Mouse (Mus musculus) gastrocnemius, postnatal 10 days (tissue): ENCODE measurements around the gene Rela. TPM values are rescaled to one million over a fixed set of nuclear protein-coding genes. Genes with fewer than 3 reads are reported as not detected.
"Not testable (repeated sequence)": the region's sequence is repeated elsewhere in the genome, so short reads cannot be mapped to it uniquely, and the experiment has no call there.

Experiments
- DNase-seq: peaks from one replicate; pipeline ENCODE4 v3.0.0; 2021; ENCODE audit warnings: mixed read lengths
- total RNA-seq, 2 experiments: library from RNA; stranded (reverse); gene quantifications; 2 replicates each; pipeline ENCODE4 v1.2.3; 2021

The Rela gene
- total RNA-seq, 2 experiments from 2014 or later = 20.0 to 28.8 TPM

DNA sequence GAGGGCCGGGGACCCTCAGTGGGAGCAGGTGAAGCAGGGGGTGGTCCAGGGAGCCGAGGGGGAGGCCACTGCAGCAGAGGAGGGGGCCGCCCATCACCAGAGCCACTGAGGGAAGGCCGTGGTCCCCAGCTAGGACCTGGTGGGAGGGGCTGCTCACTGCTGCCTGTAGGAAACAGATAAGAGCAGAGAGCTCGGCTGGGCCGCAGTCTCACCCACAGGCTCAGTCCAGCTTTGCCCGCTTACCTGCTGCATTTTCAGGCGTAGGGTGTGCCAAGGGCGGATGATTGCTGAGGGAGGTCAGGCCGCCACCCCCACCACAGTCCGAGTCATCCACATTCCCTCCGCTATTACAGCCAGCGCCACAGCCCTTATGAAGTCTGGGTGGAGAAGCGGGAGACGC, 28.2 kb downstream of the Rela start:
- DNase-seq = no peak

DNA sequence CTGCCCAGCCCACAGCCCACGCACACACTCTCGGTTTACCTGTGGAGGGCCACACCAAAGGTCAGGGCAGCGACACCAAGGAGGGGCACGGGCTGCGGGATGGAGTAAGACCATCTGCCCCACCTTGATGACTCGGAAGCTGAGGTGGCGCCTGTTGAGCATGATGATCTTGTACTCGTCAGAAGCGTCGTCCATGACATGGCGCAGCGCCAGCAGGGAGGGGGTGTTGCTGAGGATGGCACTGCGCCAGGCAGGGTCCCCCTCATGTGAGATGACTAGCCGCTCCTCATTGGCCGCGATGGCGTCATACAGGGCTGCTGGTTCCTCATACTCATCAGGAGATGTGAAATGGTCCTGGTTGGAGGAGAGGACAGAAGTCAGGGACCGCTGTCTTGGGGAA, 29.1 kb downstream of the Rela start:
- no peak for DNase-seq

DNA sequence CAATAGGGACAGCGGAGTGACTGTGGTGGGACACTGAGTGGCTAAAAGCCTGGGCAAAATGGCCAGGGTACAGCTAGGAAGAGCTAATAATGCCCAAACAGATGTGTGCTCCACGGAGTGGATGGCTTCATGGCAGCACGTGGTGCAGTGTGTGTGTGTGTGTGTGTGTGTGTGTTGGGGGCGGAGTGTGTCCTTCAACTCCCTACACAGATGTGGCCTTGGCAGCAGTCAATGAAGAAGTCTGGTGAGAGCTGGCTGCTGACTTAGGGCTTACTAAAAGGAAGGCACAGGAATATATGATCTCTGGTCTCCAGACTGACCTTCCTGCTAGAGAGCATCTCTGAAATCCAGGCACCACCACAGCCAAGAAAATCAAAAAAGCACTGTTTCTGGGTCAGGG, 31.1 kb downstream of the Rela start:
- DNase-seq = no peak

DNA sequence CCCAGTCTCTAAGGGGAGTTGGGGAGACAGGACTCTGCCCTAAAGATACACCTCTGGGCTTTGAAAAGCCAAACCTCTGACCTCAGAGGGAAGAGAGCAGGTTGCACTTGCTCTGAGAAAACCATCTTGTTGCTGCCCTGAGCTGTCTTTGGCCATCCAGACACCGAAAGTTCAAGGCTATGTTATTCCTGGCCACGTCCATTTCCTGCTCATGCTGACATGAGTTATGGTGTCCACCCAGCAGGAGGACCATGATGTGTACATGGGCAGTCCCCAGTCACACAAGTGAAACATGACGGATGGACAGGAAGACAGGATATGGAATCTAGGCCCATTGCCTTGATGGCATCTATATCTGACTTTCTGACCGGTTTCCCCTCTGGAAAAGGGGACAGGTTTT, 43.1 kb downstream of the Rela start:
- DNase-seq = no peak

DNA sequence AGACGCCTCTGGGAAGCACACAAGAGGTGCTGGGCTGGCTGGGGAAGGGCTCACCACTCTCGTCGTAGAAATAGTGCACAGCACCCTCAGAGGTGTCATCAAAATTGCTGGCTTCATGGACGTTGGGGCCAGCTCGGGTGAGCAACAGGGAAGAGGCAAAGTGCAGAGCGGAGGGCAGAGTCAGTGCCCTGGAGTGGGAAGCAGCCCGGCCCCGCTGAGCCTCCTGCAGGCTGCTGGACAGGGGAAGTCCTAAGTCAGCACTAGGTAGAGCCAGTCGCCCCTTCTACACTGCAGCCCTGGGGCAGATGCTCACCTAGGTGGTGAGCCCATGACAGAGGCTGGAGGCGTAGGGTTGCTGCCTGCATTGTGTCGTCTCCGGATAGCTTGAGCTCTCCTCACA, 47.0 kb downstream of the Rela start:
- no peak for DNase-seq

DNA sequence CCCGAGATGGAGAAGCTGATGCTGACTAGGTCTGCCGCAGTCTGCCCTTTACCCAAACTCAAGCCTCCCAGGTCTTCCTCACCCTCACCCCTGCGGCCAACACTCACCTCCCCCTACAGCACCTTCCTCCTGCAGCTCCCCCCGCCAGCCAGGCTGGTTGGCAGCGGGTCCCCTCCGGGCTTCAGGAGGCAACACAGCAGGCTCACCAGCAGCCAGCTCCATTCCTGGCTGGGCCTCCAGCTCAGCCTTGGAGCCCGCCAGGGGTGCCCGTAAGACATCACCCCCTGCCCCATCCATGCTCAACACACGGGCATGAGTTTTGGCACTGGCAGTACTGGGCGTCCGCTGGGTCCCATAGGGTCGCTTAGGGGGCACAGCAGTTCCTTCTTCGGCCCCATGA, 47.7 kb downstream of the Rela start:
- no peak for DNase-seq

DNA sequence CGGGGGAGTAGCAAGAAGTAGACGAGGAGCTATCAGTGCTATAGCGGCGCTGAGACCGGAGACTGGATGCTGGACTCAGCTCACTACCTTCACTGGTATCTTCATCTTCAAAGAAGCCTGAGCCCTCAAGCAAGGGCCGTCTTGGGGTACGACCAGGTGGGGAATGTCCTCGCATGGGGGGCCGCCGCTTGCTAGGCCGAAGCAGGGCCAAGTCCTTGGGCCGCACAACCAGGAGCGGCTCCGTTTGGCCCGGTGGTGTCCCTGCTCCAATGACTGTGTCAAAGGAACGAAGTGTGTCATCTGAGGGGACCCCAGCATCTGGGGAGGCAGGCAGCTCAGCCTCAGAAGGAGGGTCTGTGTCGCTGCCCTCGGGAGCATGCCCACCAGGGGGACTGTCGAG, 48.1 kb downstream of the Rela start:
- DNase-seq = no peak

DNA sequence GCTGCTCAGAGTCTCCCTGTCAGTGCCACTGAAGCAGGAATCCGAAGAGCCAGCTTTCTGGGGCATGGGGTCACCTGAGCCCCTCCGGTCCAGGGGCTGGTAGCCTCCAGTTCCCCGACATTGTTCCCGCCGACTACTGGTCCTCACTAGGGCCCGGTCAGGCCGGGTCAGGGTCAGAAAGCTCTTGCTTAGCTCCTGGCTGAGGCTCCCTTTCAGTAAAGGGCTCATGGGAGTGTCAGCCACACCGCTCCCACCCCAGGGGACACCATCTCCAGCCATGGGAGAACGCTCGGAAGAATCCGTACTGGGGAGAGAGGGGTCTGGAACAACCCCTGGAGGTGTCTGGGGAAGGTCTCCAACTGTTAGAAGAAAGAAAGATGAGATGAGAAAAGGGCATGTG, 48.6 kb downstream of the Rela start:
- no peak for DNase-seq

DNA sequence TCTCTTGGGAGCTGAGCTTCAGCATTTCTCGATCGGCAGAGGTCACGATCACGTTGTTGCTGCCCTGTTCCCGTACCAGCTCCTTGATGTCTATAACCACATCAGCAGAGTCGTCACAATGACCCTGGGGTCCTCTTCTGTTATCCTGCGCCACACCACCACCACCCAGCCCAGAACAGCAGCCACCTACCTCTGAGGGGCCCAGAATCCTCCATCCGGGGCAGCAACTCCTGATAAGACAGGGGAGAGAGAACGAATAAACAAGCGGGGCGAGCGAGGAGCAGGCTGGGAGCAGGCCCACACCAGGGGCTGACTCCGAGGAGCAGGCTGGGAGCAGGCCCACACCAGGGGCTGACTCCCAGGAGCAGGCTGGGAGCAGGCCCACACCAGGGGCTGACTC, 49.2 kb downstream of the Rela start:
- DNase-seq = no peak

DNA sequence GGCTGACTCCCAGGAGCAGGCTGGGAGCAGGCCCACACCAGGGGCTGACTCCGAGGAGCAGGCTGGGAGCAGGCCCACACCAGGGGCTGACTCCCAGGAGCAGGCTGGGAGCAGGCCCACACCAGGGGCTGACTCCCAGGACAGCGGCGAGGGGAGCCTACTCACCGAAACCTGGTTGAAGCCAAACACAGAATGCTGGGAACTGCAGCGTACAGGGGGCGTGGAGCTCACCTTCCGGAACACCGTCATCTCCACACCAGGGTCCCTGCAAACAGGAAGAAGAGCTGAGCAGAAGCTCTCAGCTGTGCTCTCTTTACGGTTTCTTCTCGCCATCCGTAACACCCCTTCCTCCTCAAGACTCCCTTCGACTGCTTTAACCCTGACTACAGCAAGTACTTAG, 49.7 kb downstream of the Rela start:
- DNase-seq = not testable (repeated sequence)

DNA sequence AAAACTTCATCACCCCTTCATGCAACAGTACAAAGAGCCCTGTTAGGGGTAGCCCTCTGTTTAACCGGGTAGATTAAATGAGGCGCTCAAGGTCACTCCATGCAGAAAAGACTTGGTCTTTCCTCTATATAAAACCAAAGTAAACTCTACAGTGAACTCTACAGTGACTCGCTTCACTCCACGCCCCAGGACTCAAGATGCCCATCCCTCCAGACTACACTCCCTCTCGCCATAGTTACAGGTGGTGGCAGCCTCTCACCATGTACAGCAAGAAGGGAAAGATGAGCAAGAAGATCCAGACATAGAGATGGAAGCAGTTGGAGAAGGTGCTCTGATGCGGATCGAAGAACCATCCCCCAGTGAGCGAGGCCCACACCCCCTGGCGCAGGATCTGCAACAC, 50.5 kb downstream of the Rela start:
- no peak for DNase-seq

DNA sequence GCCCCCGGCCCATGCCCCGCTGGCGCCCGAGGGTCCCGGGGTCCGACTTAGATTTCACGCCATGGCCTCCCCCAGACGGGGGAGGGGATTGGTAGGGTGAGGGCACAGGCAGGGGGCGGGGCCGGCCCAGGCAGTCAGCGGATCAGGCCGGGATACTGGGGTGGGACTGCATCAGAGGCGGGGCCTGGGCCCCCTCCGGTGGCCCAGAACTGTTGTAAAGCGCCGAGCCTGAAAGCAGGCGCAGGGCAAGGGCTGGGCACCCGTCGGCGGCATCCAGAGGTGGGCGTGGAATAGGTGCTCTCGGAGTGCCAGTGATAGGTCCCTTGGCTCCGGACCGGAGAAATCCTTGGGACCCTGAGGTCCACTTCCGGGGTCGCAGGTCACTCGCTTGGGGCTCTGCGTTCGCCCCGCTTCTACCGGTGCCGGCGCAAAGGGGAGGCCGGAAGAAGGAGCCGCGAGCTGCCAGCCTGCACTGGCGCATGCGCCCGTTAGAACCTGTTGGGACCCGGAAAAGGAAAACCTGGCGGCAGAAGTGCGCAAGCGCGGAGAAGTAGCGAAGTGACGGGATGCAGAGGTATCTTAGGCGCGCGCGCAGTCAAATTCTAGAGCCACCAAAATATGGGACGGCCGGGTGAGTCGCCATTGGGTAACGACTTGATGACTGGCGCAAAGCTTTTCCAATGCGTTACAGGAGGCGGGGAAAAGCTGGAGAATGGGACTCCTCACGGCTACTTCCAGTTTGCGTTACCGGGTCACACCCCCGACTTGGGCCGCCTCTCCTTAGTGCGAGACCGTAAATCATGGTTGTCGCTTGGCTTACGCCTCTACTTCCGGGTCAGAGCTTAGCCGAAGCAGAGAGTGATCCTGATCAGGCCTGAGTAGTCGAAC, 51.2 kb downstream of the Rela start, which contains the start of the genes Map3k11 and Pcnx3:
Gene Map3k11 (plus strand): TSS at position 543 of the 888 bp plus-strand sequence.
Gene Pcnx3 (minus strand): TSS at position 709 of the 888 bp plus-strand sequence.
- peak; percentile 94 for DNase-seq

DNA sequence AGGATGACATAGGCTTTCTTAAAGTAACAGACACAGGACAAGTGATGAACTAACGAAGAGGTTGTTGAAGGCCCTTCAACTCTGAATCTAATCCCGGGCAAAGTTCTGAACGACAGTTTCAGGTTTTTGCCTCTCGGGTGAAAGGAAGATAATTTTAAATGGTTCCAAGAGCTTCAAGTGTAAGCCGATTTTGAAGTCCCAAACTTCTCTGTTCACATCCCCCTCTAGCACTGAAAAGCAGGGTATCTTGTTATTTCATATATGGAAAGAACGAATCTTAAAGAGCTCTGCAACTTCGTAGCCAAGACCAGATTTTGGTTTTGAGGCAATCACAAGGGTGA, 51.8 kb downstream of the Rela start:
- DNase-seq = no peak

DNA sequence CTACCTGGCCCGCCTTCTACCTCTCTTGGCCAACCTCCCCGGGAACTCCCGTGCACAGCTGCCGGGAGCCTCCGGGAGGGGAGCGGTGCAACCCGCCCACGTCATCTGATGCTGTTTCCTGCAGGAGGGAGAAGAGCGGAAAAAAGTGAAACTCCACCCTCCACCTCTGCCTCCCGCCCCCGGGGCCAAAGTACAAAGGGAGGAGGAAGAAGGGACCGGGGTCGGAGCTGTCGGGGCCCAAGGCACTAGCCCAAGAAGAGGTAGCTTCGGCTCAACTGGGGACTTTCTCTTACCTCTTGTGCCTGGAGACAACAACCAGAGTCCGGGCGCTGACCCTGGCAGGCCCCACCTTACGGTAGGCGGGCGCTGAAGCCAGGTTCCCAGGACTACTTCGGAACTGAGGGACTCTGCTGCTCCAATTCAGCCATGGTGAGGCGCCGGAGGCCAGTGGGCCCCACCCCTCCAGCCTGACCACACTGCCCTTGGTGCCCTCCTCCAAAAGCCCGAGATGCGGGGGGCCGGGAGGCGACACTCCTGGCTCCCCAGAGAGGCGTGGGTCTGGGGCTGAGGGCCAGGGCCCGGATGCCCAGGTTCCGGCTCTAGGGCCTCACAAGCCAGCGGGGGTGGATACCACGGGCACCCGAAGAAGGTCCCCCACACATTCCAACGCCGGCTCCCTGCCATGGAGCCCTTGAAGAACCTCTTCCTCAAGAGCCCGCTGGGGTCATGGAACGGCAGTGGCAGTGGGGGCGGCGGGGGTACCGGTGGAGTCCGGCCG, 52.5 kb downstream of the Rela start:
- peak; percentile 78 for DNase-seq

DNA sequence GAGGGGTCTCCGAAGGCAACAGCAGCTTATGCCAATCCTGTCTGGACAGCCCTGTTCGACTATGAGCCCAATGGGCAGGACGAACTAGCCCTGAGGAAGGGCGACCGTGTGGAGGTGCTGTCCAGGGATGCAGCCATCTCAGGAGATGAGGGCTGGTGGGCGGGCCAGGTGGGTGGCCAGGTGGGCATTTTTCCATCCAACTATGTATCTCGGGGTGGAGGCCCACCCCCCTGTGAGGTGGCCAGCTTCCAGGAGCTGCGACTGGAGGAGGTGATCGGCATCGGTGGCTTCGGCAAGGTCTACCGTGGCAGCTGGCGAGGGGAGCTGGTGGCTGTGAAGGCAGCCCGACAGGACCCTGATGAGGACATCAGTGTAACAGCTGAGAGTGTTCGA, 53.1 kb downstream of the Rela start:
- no peak for DNase-seq

DNA sequence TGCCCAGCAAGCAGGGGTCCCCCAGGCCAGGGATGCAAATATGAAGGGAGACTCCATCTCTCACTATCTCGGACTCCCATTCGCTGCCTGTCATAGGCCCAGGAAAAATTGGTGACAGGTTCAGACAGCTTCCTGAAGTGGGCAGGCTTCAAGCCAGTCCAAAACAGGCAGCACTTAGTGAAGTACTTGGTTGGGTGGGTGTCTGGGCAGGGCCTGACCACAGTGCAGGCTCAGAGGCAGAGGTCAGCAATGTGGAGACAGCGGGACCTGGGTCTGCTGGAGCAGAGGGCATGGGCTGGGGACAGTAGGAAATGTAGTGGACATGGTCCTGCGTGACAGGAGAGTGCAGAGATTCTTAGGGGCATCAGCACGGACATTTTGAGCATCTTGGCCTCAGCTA, 54.3 kb downstream of the Rela start:
- no peak for DNase-seq

DNA sequence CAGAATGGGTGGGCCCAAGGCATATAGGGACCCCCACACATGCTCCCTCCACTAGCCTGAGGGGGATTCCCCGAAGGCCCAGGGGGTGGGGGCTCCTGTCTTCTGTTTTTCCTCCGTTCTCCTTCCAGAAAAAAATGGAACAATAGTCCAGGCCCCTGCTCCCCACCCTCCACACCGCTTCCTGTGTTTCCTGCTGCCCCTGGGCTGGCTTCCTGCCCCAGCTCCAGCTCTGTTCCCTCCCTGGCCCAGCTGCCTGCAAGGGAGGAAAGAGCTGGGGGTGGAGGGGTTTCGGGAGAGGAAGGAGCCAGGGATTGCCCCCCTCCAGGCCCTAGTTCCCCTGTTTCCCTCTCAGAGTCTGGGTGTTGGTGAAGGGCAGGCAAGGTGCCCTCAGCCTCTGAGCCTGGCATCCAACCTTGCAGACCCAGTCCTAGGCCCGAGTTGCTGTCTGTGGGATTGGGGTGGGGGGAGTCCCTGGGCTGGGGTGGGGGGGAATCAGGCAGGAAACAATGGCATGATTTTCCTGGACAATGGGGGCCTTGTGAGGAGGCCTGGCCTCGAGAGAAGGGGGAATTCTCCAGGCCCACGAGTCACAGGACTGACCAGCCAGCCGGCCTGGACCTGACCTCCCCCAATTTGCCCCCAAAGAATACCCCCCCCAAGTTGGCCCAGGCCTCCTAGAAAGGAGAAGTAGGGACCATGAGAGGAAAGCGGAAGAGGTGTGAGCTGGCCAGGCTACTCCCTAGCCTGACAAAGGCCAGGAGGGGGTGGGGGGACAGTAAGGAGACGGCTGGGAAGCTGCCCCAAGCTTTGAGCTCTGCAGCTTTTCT, 55.0 kb downstream of the Rela start:
- peak; percentile 50 for DNase-seq

DNA sequence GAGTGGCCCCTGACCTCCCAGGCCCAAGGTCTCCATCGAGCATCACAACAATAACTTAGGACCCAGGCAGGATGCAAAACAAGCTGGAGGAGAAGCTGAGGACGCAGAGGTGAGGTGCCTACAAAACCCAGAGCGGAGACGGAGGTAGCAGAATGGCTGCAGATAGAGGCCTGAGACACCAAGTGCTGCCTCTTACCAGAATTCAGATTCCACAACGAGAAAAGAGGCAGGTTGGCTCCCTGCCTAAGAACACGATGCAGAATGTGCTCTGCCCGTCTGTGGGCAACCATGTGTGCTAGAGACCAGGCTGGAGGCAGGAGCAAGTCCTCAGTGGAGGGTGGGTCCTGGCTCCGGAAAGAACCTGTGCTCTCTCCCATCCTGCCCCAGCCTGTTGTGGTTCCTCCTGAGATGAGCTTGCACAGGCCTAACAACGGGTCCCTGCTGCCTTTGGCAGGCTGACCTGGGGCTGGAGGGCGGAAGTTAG, 55.7 kb downstream of the Rela start:
- no peak for DNase-seq

DNA sequence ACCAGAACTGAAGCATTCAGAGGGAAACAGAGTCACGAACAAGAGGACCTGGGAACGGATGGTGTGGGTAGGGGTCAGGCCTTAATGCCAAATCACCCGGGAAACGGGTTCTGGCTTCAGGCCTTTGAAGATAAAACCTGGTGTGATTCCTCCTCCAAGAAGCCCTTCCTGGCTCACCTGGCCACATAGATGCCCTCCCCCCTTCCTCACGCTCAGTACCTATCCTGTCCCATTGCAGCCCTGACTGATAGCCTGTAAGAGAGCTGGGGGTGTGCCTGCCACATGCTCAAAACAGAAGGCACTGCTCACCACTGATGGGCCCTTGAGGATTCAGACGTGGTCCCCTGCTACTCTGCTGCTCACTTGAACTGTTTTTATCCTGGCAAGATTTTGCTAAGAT, 56.5 kb downstream of the Rela start:
- no peak for DNase-seq

DNA sequence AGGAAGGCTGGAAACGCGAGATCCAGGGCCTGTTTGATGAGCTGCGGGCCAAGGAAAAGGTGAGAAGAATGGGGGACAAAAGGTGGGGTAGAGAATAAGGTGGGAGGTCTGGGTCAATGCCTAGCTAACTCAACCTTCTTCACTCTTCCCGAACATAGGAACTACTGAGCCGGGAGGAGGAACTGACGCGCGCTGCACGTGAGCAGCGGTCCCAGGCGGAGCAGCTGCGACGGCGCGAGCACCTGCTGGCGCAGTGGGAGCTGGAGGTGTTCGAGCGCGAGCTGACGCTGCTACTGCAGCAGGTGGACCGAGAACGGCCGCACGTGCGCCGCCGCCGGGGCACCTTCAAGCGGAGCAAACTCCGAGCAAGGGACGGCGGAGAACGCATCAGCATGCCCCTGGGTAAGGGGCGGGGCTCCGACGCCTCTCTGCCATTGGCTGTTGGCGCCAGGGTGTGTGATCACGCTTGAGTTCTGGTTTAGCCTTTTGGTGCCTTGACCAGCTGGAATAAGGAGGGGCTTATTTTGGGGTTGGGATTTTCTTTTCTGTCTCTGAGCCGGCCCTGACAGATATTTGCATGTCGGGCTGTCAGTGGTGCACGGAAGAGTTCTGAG, 58.7 kb downstream of the Rela start:
- DNase-seq = no peak
